Mouse (Mus musculus) regulatory T cell (primary cell): ENCODE measurements around the gene Armc9.

Experiments
- in situ Hi-C: fragments of 300-600 bp; cut with MboI, MseI; formaldehyde crosslinking; loops from one replicate; pipeline ENCODE4 v1.15.1; 2025; ENCODE audit warnings: high pct_unique_total_duplicates

Gene Armc9

GRCm38 (mm10) chr1:86174602-86175001, 20.0 kb downstream of the Armc9 start:
- in situ Hi-C loops, result loop anchor here (5.0 kb wide), 1 partner anchor 163 kb away; no protein-coding TSS in a partner anchor

- in situ Hi-C loops, result loop anchor here (5.0 kb wide), 1 partner anchor 161 kb away; no protein-coding TSS in a partner anchor
These were observed 21.5 kb downstream of the Armc9 start for GRCm38 (mm10) chr1:86176066-86176465.

- in situ Hi-C loops, result loop anchor here (5.0 kb wide), 1 partner anchor 159 kb away; no protein-coding TSS in a partner anchor
These were observed 24.1 kb downstream of the Armc9 start for GRCm38 (mm10) chr1:86178462-86179253.

GRCm38 (mm10) chr1:86182004-86182709, 27.6 kb downstream of the Armc9 start:
- in situ Hi-C loops, result no loop called here

GRCm38 (mm10) chr1:86183577-86184263, 29.1 kb downstream of the Armc9 start:
- in situ Hi-C loops, result no loop called here

GRCm38 (mm10) chr1:86186762-86187161, 32.2 kb downstream of the Armc9 start:
- in situ Hi-C loops, result no loop called here

GRCm38 (mm10) chr1:86187856-86188255, 33.3 kb downstream of the Armc9 start:
- in situ Hi-C loops, result no loop called here

- in situ Hi-C loops, result no loop called here
These were observed 33.7 kb downstream of the Armc9 start for GRCm38 (mm10) chr1:86188271-86188670.

GRCm38 (mm10) chr1:86189034-86189702, 34.6 kb downstream of the Armc9 start:
- in situ Hi-C loops, result no loop called here

GRCm38 (mm10) chr1:86190843-86191242, 36.3 kb downstream of the Armc9 start:
- in situ Hi-C loops, result no loop called here

GRCm38 (mm10) chr1:86194044-86194443, 39.5 kb downstream of the Armc9 start:
- in situ Hi-C loops, result no loop called here

- in situ Hi-C loops, result no loop called here
These were observed 43.7 kb downstream of the Armc9 start for GRCm38 (mm10) chr1:86198276-86198675.

GRCm38 (mm10) chr1:86199026-86199425, 44.4 kb downstream of the Armc9 start:
- in situ Hi-C loops, result no loop called here

- in situ Hi-C loops, result no loop called here
These were observed 46.7 kb downstream of the Armc9 start for GRCm38 (mm10) chr1:86201312-86201711.

GRCm38 (mm10) chr1:86202617-86203219, 48.1 kb downstream of the Armc9 start:
- in situ Hi-C loops, result no loop called here

GRCm38 (mm10) chr1:86210676-86211075, 56.1 kb downstream of the Armc9 start:
- in situ Hi-C loops, result no loop called here

GRCm38 (mm10) chr1:86211498-86211897, 56.9 kb downstream of the Armc9 start:
- in situ Hi-C loops, result no loop called here

- in situ Hi-C loops, result no loop called here
These were observed 58.2 kb downstream of the Armc9 start for GRCm38 (mm10) chr1:86212731-86213130.

GRCm38 (mm10) chr1:86214158-86214557, 59.6 kb downstream of the Armc9 start:
- in situ Hi-C loops, result no loop called here

- in situ Hi-C loops, result no loop called here
These were observed 60.7 kb downstream of the Armc9 start for GRCm38 (mm10) chr1:86215297-86215696.

- in situ Hi-C loops, result no loop called here
These were observed 61.8 kb downstream of the Armc9 start for GRCm38 (mm10) chr1:86216412-86216811.
